Mouse (Mus musculus): ENCODE measurements around the gene Arih2.
"Not testable (repeated sequence)": the region's sequence is repeated elsewhere in the genome, so short reads cannot be mapped to it uniquely, and the experiment has no call there.

Arih2 gene

GRCm38 (mm10) chr9:108649561-108650440 is 615 bp upstream of the Arih2 start:
- DNase-seq = no peak

- no peak for DNase-seq
These were observed 1.0 kb downstream of the Arih2 start for GRCm38 (mm10) chr9:108648166-108648565.

DNA sequence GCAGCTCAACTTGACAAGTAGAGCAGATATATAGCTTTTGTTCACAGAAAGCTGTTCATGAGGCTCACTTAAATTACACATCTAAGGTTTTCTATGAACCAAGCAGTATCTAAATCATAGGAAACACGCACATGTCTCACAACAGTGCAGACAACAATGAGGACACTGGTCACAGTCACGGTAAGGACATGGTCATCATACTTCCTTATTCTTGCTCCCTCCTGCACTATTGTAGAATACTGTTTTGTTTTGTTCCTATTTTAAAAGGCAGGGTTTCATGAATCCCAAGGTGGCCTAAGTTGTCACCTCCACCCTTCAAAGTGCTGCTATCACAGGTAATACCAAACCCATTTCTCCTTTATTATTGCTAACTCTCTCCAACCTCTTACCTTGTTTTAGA is 9.4 kb downstream of the Arih2 start:
- DNase-seq = no peak

GRCm38 (mm10) chr9:108635415-108635814 is 13.8 kb downstream of the Arih2 start:
- DNase-seq = no peak

- DNase-seq = no peak
These were observed 15.3 kb downstream of the Arih2 start for GRCm38 (mm10) chr9:108633846-108634245.

GRCm38 (mm10) chr9:108632375-108632774 is 16.8 kb downstream of the Arih2 start:
- no peak for DNase-seq

DNA sequence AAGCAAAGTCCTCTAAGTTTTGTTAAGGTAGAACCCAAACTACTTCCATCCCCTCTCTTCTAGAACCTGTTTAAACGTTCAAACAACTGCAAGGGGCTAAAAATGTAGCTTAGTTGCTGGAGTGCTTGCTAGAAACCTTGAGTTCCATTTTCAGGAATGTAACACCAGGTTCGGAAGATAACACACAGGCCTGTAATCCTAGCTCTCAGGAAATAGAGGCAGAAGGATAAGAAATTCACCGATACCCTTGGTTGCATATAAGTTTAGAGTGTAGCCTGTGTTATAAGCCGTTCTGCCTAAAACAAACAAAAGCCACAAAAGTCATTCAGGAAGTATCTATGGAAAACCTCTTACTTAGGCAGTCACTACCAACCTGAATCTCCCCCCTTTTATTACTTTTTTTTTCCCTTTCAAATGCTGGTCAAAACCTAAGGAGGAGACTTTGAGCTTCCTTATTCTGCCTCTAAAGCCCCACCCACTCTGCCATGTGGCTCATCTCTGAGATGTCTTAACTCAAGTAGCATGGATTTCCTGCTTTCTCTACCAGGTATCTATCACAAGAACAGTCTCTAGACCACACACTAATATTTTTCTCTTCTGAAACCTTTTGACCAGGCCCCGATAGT is 17.4 kb downstream of the Arih2 start:
- no peak for DNase-seq

GRCm38 (mm10) chr9:108630683-108631082 is 18.5 kb downstream of the Arih2 start:
- DNase-seq = no peak

GRCm38 (mm10) chr9:108628141-108628540 is 21.0 kb downstream of the Arih2 start:
- no peak for DNase-seq

DNA sequence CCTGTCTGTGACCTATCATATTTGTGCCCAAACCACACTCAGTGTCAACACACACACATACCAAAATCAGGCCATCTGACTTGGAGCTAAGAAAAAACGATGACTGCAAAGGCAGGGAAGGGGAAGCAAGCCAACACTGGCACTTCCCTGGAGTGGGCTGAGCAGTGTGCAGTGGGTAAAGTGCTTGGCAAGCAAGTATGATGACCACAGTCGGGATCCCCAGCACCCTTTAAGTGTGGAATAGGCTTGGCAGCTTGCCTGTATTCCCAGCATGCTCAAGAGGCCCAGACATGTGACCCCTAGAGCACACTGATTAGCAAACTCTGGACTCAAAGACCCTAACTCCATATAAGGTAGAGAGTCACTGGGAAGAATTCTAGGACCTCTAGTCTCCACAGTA is 22.7 kb downstream of the Arih2 start:
- no peak for DNase-seq

DNA sequence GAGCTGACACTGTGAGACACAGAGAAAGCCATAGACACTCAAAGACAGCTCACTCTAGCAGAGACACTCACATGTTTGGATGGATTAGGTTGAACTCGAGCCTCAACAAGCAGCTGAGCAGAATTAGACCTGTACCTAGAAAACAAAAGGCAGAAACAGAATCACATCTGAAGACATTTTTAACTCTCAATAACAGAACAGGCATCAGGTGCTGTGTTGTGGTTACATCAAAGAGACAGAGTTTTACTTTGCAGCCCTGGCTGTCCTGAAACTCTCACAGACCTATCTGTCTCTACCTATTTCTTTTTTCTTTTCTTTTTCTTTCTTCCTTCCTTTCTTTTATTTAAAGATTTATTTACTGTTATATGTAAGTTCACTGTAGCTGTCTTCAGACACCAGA is 31.9 kb downstream of the Arih2 start:
- no peak for DNase-seq

DNA sequence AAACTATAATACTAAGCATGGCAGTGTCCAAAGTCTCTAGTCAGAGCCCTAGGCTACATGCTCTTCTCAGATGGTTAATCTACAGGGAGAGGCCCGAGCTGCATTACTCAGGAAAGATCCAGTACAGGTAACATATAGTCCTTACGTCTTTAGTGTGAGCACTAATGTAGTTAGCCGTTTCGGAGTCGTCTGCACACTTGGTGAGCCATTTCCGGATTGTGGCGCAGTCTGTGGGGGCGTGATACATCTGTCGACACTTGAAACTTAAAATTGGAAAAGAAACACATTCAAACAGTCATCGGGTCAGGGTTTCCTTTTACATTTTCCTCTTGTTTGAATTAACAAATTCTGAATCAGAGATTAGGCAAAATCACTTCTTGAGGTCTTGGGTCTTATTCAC is 37.7 kb downstream of the Arih2 start:
- no peak for DNase-seq

GRCm38 (mm10) chr9:108608889-108609288 is 40.3 kb downstream of the Arih2 start:
- no peak for DNase-seq

- DNase-seq = not testable (repeated sequence)
These were observed 41.3 kb downstream of the Arih2 start for GRCm38 (mm10) chr9:108607929-108608328.

GRCm38 (mm10) chr9:108601986-108602385 is 47.2 kb downstream of the Arih2 start:
- no peak for DNase-seq

DNA sequence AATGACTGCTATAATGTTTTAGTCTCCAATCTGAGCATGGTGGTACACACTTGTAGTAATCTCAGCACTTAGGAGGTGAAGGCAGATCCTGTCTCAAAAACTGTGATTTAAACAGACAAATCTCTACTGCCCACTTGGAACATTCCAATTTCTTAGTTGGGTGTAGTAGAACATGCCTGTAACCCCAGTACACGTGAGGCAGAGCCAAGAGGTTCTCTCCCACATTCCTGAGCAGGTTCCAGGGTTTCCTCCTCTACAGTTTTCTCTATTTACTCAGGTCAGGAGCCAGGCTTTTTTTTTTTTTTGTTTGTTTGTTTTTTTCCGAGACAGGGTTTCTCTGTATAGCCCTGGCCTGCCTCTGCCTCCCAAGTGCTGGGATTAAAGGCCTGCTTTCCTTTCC is 49.2 kb downstream of the Arih2 start:
- DNase-seq = no peak

GRCm38 (mm10) chr9:108599021-108599566 is 50.1 kb downstream of the Arih2 start:
- DNase-seq = no peak

GRCm38 (mm10) chr9:108596998-108597764 is 52.0 kb downstream of the Arih2 start, which contains the start of gene P4htm:
Gene P4htm, minus strand, starts transcription at chr9:108597667.
- DNase-seq = peak; percentile 55 to 62

DNA sequence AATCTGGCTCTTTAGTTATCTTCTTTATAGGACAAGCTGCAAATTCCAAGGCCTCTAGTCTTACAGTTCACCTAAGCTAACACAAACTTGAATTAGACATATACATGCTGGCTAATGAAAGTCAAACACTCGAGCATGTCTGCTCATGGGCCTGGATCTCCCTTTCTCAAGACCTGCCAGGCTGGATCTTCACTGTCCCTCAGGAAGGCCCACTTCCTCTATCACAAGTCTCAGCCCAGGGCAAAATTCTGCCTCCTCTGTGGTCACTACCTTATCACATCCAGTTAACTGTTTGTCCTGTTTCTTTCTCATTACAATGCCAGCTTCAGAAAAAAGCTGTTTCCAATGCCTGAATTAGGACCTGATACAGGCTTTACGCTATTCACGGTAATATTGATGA is 54.8 kb downstream of the Arih2 start:
- no peak for DNase-seq

DNA sequence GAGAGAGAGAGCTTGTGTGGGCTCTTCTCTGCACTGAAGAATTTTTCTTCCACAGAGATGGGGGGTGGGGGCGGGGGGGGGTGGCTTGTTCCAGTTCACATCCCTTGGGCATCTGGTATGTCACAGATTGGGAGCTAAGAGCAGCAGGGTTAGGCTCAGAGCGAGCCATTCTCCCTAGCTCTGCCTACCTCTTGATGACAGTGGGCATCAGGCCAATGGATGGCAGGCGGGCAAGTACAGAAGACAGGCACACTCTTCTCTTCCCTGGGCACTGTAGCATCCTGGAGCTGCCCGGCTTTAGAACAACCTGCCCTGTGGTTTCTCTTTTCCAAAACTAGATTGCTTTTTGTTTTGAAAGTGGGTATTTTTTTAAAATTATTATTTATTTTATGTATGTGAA is 57.7 kb downstream of the Arih2 start:
- DNase-seq = no peak

- DNase-seq = peak; percentile 31 to 41
These were observed 60.0 kb downstream of the Arih2 start for GRCm38 (mm10) chr9:108589229-108589628.

DNA sequence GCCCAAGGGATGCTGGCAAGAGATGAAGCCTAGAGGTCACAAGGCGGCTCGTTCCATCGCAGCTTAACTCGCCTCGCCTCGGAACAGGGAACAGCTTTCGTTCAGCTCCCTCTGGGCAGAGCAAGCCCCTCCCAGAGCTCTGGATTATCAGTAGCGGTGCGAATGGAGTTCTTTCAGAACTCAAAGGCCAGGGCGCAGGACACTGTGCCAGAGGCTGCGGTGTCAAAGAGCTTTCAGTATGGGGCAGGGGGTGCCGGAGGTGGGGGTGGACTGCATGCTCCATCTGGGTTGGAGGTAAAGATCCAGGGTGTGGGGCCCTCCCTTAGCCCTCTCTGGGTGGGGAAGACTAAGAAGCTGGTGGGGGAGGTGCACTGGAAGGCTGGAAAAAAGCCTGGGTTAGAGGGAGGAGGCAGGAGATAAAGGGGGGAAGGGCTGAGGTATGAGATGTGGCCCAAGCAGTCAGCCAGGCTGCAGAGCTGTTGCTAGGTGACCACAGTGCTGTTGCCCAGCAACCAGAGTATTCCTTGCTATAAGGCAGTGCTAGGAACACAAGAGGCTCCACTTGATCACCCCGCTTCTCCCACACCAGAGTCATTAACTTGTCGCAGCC is 61.5 kb downstream of the Arih2 start:
- DNase-seq = no peak

GRCm38 (mm10) chr9:108579344-108579690 is 69.9 kb downstream of the Arih2 start:
- no peak for DNase-seq

Data from thymus, postnatal 36 days (tissue).